Mouse (Mus musculus) liver, embryonic 15.5 days (tissue): Measurements from ENCODE around the gene Olfr986. TPM values are rescaled to one million over a fixed set of nuclear protein-coding genes. Genes with fewer than 3 reads are reported as not detected.

ENCODE experiments used
- ATAC-seq: fragments of 200-750 bp; cut with Nextera tagmentation; 2 replicates; pipeline ENCODE4 v1.8.0; 2017; ENCODE audit warnings: moderate number of reproducible peaks, mild to moderate bottlenecking, moderate library complexity; ENCODE audit not compliant: insufficient read depth
- H3K27ac ChIP-seq: fragments of 300-500 bp; sonication (generic); replicated peaks from 2 replicates; pipeline ENCODE4 v1.5.1; 2015; ENCODE audit warnings: mild to moderate bottlenecking, inconsistent platforms
- H3K27me3 ChIP-seq: fragments of 300-500 bp; sonication (generic); 2 replicates; pipeline ENCODE4 v1.6.1; 2015; ENCODE audit warnings: mild to moderate bottlenecking, inconsistent platforms
- H3K36me3 ChIP-seq: fragments of 300-500 bp; sonication (generic); replicated peaks from 2 replicates; pipeline ENCODE4 v1.6.1; 2015; ENCODE audit warnings: moderate library complexity, mild to moderate bottlenecking, inconsistent platforms
- H3K4me1 ChIP-seq: fragments of 300-500 bp; sonication (generic); replicated peaks from 2 replicates; pipeline ENCODE4 v1.6.1; 2015; ENCODE audit warnings: inconsistent platforms
- H3K4me2 ChIP-seq: fragments of 300-500 bp; sonication (generic); 2 replicates; pipeline ENCODE4 v1.6.1; 2015; ENCODE audit warnings: moderate library complexity, mild to moderate bottlenecking, inconsistent platforms
- H3K4me3 ChIP-seq: fragments of 300-500 bp; sonication (generic); replicated peaks from 2 replicates; pipeline ENCODE4 v1.5.1; 2015; ENCODE audit warnings: mild to moderate bottlenecking, inconsistent platforms
- H3K9ac ChIP-seq: fragments of 300-500 bp; sonication (generic); 2 replicates; pipeline ENCODE4 v1.6.1; 2015; ENCODE audit warnings: moderate library complexity, mild to moderate bottlenecking, inconsistent platforms
- H3K9me3 ChIP-seq: fragments of 300-500 bp; sonication (generic); replicated peaks from 2 replicates; pipeline ENCODE4 v1.6.1; 2016; ENCODE audit warnings: inconsistent platforms
- WGBS: fragments of 180-500 bp; shearing (Covaris S2); methylation state at CpG from one replicate; pipeline ENCODE4 v1.1.7; 2015; ENCODE audit warnings: mixed read lengths; ENCODE audit not compliant: insufficient replicate concordance; 5-methylcytosine and 5-hydroxymethylcytosine counted together
- polyA plus RNA-seq: library from polyadenylated mRNA; unstranded; fragments of >200 nt; fragmentation: Nextera tagmentation; extraction: Ambion mirVana; gene quantifications from 2 replicates; pipeline ENCODE4 v1.2.1, GENCODE M21; 2015

Gene Olfr986
- polyA plus RNA-seq, 1 experiment from 2014 or later = not detected

DNA sequence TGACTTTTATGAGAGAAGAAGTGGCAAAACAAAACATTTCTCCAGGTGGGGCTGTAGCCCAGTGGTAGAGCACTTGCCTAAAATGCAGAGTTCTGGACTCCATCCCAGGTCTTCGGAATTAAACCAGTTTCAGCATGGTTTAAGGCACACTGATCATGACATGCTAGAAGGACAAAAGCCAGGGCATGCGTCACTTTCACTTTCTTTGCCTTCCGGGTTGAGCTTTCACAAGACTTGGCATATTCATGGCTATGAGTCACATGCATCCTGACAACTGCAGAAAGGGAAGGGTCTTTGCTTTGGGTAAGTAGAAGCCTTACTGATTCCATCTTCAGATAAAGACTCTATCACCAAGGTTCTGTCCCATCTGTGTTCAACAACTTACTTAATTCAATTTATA is 15.3 kb downstream of the Olfr986 start:
- no peak for ATAC-seq
- Histone ChIP-seq H3K36me3 (no peaks in the 10 kb centered on the region), H3K27me3 (no peaks in the 10 kb centered on the region), H3K4me3 (no peak overlapping the region), H3K9me3 (no peaks in the 10 kb centered on the region), H3K9ac (no peak overlapping the region), H3K4me2 (no peak overlapping the region), H3K4me1 (peaks cover 17% of the 10 kb centered on the region), H3K27ac (no peak overlapping the region)
- WGBS = 67% methylated on average over 3 of the region's 3 CpGs

DNA sequence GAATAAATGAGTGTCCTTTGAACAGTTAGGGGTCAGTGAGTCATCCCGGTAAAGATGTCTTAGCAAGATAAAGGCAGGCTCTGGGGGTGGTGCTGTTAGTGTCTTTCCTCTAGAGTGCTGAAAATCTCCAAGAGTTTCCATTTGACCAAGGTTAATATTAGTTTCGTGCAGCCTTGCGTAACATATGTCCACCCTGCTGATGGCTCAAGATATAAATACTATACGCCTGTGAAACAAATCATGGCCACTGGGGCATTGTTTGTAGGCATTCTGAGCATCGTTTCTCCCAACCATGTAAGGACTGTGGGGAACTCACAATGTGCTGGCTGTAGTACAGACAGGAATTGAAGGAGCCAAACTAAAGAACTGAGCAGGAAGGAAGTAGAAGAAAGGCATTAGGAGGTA is 25.8 kb downstream of the Olfr986 start:
- H3K9ac ChIP-seq = no peak overlapping the region
- no peak overlapping the region for H3K27ac ChIP-seq
- no peaks in the 10 kb centered on the region for H3K4me1 ChIP-seq
- no peaks in the 10 kb centered on the region for H3K9me3 ChIP-seq
- no peaks in the 10 kb centered on the region for H3K27me3 ChIP-seq
- ATAC-seq = no peak
- H3K4me3 ChIP-seq = no peak overlapping the region
- 0 out of 2 replicates have a peak, but pooled peaks cover 4% of the 10 kb centered on the region for H3K36me3 ChIP-seq
- 41% methylated on average over 5 of the region's 5 CpGs for WGBS
- H3K4me2 ChIP-seq = no peak overlapping the region

DNA sequence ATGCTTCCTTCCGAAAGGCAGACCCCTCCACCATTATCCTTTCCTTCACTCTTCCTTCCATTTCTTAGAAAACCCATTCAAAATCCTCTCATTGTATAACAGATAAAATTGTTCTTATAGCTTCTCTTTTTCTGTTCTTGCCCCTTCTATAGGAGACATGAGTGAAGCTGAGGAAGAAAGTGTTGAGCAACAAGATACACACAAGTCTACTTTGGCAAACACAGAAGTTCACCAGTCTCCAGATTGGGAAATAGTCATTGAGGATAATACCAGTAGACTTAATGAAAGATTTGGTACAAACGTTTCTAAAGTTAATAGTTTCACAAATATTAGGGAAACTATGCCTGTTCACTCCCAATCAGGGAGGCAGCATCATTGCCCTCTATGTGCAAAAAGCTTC is 30.0 kb downstream of the Olfr986 start:
- ATAC-seq = no peak
- no peak overlapping the region for H3K4me3 ChIP-seq
- H3K36me3 ChIP-seq = 0 out of 2 replicates have a peak, but pooled peaks cover 4% of the 10 kb centered on the region
- H3K9ac ChIP-seq = no peak overlapping the region
- no peaks in the 10 kb centered on the region for H3K4me1 ChIP-seq
- no peaks in the 10 kb centered on the region for H3K27me3 ChIP-seq
- no peak overlapping the region for H3K27ac ChIP-seq
- no peak overlapping the region for H3K4me2 ChIP-seq
- H3K9me3 ChIP-seq = no peaks in the 10 kb centered on the region
- WGBS = 69% methylated on average over 2 of the region's 2 CpGs

DNA sequence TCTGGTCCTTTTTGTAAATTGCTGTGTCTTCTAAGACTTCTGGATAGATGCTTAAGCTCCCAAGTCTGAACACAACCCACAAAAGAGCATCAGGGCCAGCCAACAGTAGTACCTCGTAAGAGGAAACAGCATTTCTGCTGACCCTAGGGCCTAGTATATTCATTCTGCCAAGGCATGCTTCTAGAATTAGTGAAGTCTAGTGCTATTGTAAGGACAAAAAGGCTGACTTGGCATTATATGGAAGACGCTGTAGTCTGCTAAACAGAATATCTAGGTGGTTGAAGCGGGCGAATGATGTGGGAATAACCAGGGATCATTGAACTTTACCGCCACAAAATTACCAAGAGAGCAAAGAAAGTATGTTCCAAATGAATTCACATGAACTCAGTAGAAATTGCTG is 33.3 kb downstream of the Olfr986 start:
- no peak overlapping the region for H3K4me2 ChIP-seq
- H3K27ac ChIP-seq = no peak overlapping the region
- WGBS = 73% methylated on average over 5 of the region's 5 CpGs

DNA sequence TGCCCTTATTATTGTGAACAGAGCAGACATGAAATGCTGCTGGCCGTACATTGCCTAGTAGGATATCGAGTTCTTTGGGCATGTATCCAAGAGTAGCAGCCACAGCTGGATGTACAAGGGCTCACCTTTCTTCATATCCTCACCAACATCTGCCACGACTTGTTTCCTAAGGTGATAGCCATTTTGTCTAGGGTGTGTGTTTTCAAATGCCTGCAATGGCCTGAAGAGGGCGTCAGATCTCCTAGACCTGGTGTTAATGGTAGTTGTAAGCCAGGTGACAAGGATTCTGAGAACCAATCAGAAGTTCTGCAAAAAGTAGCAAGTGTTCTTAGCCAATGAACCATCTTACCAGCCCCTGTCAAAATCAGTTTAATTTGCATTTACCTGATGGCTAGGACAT is 35.9 kb downstream of the Olfr986 start:
- ATAC-seq = no peak
- H3K9me3 ChIP-seq = no peaks in the 10 kb centered on the region

More for the DNA sequence above, 33.3 kb downstream of the Olfr986 start:
- Histone ChIP-seq H3K36me3 (no peaks in the 10 kb centered on the region), H3K9me3 (no peaks in the 10 kb centered on the region), H3K4me1 (no peaks in the 10 kb centered on the region), H3K27me3 (no peaks in the 10 kb centered on the region), H3K9ac (no peak overlapping the region), H3K4me3 (no peak overlapping the region)
- ATAC-seq = no peak

DNA sequence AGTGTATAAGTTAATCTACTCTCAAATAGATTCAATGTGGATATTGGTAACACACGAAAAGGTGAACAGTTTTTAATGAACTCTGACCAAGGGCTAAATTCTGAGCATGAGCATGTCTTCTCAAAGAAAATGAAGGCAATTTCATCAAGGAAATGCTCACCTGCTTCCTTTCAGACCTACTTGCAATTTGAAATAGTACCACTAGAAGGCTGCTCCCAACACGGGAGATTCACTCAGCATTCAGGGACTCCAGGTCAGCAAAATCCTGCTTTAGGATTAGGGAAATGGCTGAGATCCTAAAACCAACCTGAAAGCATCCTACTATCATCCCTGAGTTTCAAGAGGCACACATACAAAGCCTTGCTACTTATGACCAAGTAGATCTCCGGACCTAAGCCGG is 43.6 kb downstream of the Olfr986 start:
- H3K27me3 ChIP-seq = no peaks in the 10 kb centered on the region
- no peak overlapping the region for H3K4me3 ChIP-seq
- no peak overlapping the region for H3K27ac ChIP-seq
- H3K4me2 ChIP-seq = no peak overlapping the region
- H3K9ac ChIP-seq = no peak overlapping the region
- no peaks in the 10 kb centered on the region for H3K36me3 ChIP-seq
- ATAC-seq = no peak
- H3K4me1 ChIP-seq = no peaks in the 10 kb centered on the region
- no peaks in the 10 kb centered on the region for H3K9me3 ChIP-seq
- 54% methylated on average over 4 of the region's 4 CpGs for WGBS

More for the DNA sequence above, 35.9 kb downstream of the Olfr986 start:
- H3K4me1 ChIP-seq = no peaks in the 10 kb centered on the region
- H3K27me3 ChIP-seq = no peaks in the 10 kb centered on the region
- H3K4me3 ChIP-seq = no peak overlapping the region
- no peaks in the 10 kb centered on the region for H3K36me3 ChIP-seq
- H3K4me2 ChIP-seq = no peak overlapping the region
- no peak overlapping the region for H3K27ac ChIP-seq
- 46% methylated on average over 4 of the region's 4 CpGs for WGBS
- no peak overlapping the region for H3K9ac ChIP-seq

DNA sequence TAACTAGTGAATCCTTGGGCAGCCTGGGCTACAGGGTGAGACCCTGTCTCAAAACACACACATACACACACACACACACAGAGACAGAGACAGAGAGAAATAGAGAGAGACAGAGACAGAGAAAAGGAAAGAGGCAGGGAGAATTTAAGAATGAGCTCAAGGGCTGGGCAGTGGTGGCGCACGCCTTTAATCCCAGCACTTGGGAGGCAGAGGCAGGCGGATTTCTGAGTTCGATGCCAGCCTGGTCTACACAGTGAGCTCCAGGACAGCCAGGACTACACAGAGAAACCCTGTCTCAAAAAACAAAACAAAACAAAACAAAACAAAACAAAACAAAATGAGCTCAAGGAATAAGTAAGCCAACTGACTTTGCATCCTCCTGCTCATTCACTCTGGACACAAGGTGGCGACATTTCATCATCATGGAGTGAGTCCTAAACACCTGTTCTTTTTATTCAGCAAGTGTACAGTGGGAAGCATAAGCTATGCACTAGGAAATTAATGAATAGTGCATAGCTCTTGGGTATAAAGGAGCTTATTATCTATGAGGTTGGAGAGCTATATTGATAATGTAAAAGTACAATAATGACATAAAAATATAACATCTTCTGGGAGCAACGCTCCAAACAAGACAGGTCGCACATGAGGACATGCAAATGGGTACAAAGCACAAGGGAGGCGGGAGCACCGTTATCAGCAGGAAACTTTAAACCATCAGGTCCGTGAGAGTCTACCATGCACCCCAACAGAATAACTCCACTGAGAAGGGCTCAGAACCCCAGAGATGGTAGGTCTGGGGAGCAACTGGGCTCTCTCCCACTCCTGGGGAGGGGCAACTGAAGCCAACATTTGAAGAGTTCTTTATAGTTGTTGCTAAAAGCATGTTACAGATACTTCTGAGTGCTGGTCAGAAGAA is 47.4 kb downstream of the Olfr986 start:
- no peak overlapping the region for H3K4me2 ChIP-seq

DNA sequence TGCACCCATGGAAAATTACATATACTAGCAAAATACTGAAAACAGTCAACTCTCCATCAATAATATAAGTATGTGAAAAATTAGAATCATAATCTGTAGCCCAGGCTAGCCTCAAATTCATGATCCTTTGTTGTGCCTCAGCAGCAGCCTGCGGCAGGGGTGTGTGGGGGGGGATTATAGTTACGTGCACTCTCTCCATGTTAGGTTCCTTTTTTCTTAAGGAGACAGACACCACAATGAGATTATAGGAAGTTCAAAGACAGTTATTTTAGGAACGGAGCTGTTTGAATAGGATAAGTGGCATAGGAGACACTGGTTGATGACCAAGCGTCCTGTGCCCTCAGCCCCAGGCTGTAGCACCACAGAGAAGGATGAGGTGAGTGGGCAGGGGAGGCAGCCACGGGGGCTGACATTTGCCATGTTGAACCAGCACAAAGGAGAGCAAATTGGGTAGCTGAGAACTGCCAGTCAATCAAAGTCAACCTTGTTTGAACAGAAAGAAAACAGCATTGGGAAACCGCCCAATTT is 48.1 kb downstream of the Olfr986 start:
- Histone ChIP-seq H3K36me3 (no peaks in the 10 kb centered on the region), H3K4me1 (no peaks in the 10 kb centered on the region), H3K9me3 (no peaks in the 10 kb centered on the region), H3K27me3 (no peaks in the 10 kb centered on the region), H3K27ac (no peak overlapping the region), H3K4me2 (no peak overlapping the region), H3K9ac (no peak overlapping the region), H3K4me3 (no peak overlapping the region)
- ATAC-seq = no peak
- 19% methylated on average over 6 of the region's 6 CpGs for WGBS

More for the DNA sequence above, 47.4 kb downstream of the Olfr986 start:
- ATAC-seq = no peak
- H3K27me3 ChIP-seq = no peaks in the 10 kb centered on the region
- H3K9ac ChIP-seq = no peak overlapping the region
- WGBS = 43% methylated on average over 10 of the region's 10 CpGs
- no peak overlapping the region for H3K27ac ChIP-seq
- no peaks in the 10 kb centered on the region for H3K4me1 ChIP-seq
- no peaks in the 10 kb centered on the region for H3K9me3 ChIP-seq
- no peaks in the 10 kb centered on the region for H3K36me3 ChIP-seq
- H3K4me3 ChIP-seq = no peak overlapping the region

DNA sequence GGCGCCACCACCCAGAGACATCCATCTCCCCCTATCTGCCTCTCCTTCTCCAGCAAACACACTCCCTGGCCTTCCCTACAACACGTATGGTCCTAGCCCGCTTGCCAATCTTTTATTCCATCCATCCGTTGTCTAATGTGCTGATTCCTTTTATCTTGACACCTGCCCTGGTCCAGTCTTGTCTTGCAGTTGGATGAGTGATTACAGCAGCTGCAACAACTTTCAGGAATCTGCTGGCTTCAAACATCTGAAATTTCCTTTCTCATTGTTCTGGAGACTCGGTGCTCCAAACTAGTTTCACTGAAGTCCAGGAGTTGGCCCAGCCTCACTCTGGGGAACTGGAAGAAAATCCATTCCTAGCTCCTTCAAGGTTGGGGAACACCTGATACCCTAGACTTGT is 48.8 kb downstream of the Olfr986 start:
- no peak overlapping the region for H3K4me2 ChIP-seq
- ATAC-seq = no peak
- no peaks in the 10 kb centered on the region for H3K27me3 ChIP-seq
- no peak overlapping the region for H3K27ac ChIP-seq
- no peak overlapping the region for H3K4me3 ChIP-seq
- H3K9me3 ChIP-seq = no peaks in the 10 kb centered on the region
- WGBS = 51% methylated on average over 5 of the region's 5 CpGs
- H3K4me1 ChIP-seq = no peaks in the 10 kb centered on the region
- no peak overlapping the region for H3K9ac ChIP-seq
- H3K36me3 ChIP-seq = no peaks in the 10 kb centered on the region

DNA sequence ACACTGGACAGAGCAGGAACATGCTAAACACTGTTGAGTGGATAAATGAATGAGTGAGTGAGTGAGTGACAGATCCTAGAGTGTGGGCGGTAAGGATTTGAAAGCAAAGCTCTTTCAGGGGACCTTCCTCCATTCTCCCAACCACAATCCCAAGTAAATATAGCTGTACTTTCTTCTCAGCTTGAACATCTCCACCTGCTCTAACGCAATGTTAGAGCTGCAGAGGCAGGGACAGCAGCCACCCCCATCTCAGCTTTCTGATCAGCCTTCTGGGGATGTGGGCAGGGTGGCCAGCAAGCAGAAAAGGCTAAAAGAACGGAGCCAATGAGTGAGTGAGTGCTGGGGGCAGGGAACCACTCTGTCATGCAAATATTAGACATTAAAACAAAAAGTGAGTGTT is 50.3 kb downstream of the Olfr986 start:
- Histone ChIP-seq H3K36me3 (no peaks in the 10 kb centered on the region), H3K9me3 (no peaks in the 10 kb centered on the region), H3K4me3 (no peak overlapping the region), H3K27me3 (no peaks in the 10 kb centered on the region), H3K4me2 (no peak overlapping the region), H3K27ac (no peak overlapping the region), H3K9ac (no peak overlapping the region), H3K4me1 (no peaks in the 10 kb centered on the region)
- ATAC-seq = no peak
- 63% methylated on average over 3 of the region's 3 CpGs for WGBS

DNA sequence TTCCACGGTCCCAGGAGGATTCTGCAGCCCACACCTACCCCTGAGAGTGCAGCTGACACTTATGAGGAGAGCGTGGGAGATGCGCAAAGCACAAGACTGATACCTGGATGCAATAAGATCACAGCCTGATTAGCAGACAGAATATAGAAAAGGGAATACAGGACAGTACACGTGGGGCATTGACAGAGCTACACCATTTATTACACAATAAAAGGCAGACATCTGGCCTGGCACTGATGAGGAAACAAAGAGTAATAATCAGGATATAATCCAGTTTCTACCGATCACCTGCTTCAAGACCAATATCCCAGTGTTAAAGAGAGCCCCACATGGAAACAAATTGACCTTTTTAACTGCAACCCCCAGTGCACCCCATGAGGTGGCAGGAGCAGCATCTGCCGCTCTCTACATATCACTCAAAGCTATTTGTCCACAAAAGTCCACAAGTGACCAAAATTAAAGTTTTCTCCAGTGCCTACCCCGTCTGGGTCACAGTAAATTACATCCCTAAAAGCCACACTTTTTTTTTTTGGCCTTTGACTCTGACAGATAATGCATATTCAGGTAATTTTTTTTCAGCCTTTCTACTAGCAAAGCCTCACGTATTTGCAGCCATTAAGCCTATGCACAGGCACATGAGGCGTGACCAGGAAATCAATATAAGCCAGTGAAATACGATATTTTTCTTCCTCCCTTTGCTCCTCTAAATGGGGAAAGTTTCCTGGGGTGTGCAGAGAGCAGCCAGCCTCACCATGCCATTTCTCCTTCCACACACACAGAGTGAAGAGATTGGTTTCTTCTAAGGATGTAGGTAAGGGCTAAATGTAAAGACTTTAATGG is 53.7 kb downstream of the Olfr986 start:
- Histone ChIP-seq H3K4me2 (no peak overlapping the region), H3K36me3 (no peaks in the 10 kb centered on the region), H3K9ac (no peak overlapping the region), H3K27me3 (no peaks in the 10 kb centered on the region), H3K27ac (no peak overlapping the region), H3K9me3 (no peaks in the 10 kb centered on the region), H3K4me3 (no peak overlapping the region), H3K4me1 (no peaks in the 10 kb centered on the region)
- 52% methylated on average over 10 of the region's 10 CpGs for WGBS
- ATAC-seq = no peak
